Mouse (Mus musculus) liver, embryonic 16.5 days (tissue): Measurements from ENCODE around the gene Ank2. TPM values are rescaled to one million over a fixed set of nuclear protein-coding genes. Genes with fewer than 3 reads are reported as not detected.
A peak's percentile ranks its signal among the peaks of the same experiment; 100 is the strongest.

Source experiments
- ATAC-seq: fragments of 200-750 bp; cut with Nextera tagmentation; 2 replicates; pipeline ENCODE4 v1.8.0; 2017; ENCODE audit warnings: low read depth, mild to moderate bottlenecking, moderate number of reproducible peaks, moderate library complexity
- H3K27ac ChIP-seq: fragments of 300-500 bp; sonication (generic); 2 replicates; pipeline ENCODE4 v1.5.1; 2014; ENCODE audit warnings: mild to moderate bottlenecking, low read length
- H3K27me3 ChIP-seq: fragments of 300-500 bp; sonication (generic); 2 replicates; pipeline ENCODE4 v1.6.1; 2014; ENCODE audit warnings: low read depth, low read length, mixed read lengths; ENCODE audit not compliant: control insufficient read depth, insufficient read depth
- H3K36me3 ChIP-seq: fragments of 300-500 bp; sonication (generic); 2 replicates; pipeline ENCODE4 v1.6.1; 2014; ENCODE audit warnings: mild to moderate bottlenecking; ENCODE audit not compliant: control insufficient read depth, insufficient read depth
- H3K4me1 ChIP-seq: fragments of 300-500 bp; sonication (generic); 2 replicates; pipeline ENCODE4 v1.6.1; 2014; ENCODE audit warnings: low read depth, low read length, mixed read lengths; ENCODE audit not compliant: control insufficient read depth
- H3K4me2 ChIP-seq: fragments of 300-500 bp; sonication (generic); 2 replicates; pipeline ENCODE4 v1.6.1; 2014; ENCODE audit warnings: low read depth, low read length, mixed read lengths
- H3K4me3 ChIP-seq: fragments of 300-500 bp; sonication (generic); 2 replicates; pipeline ENCODE4 v1.5.1; 2014; ENCODE audit warnings: low read depth, mild to moderate bottlenecking, low read length
- H3K9ac ChIP-seq: fragments of 300-500 bp; sonication (generic); 2 replicates; pipeline ENCODE4 v1.6.1; 2014; ENCODE audit warnings: low read depth, low read length
- H3K9me3 ChIP-seq: fragments of 300-500 bp; sonication (generic); replicated peaks from 2 replicates; pipeline ENCODE4 v1.6.1; 2016; ENCODE audit warnings: low read length; ENCODE audit not compliant: control insufficient read depth
- WGBS: fragments of 180-500 bp; shearing (Covaris S2); extraction: QIAGEN DNeasy Blood & Tissue Kit; methylation state at CpG from one replicate; pipeline ENCODE4 v1.1.7; 2014; ENCODE audit not compliant: insufficient replicate concordance; 5-methylcytosine and 5-hydroxymethylcytosine counted together
- polyA plus RNA-seq: library from polyadenylated mRNA; unstranded; fragments of >200 nt; fragmentation: Nextera tagmentation; extraction: Ambion mirVana; gene quantifications from 2 replicates; pipeline ENCODE4 v1.2.1, GENCODE M21; 2015

Ank2 gene
- polyA plus RNA-seq, 1 experiment from 2014 or later = 10.4 TPM

- no peak overlapping the region for H3K4me3 ChIP-seq
- no peak for ATAC-seq
- H3K4me2 ChIP-seq = no peak overlapping the region
- 35% methylated on average over 10 of the region's 10 CpGs for WGBS
- no peaks in the 10 kb centered on the region for H3K36me3 ChIP-seq
- H3K9ac ChIP-seq = no peak overlapping the region
- no peaks in the 10 kb centered on the region for H3K9me3 ChIP-seq
- no peak overlapping the region for H3K27ac ChIP-seq
- H3K27me3 ChIP-seq = no peaks in the 10 kb centered on the region
- H3K4me1 ChIP-seq = no peaks in the 10 kb centered on the region
Observed at GRCm38 (mm10) chr3:127243928-127244642, 255.1 kb downstream of the Ank2 start.

DNA sequence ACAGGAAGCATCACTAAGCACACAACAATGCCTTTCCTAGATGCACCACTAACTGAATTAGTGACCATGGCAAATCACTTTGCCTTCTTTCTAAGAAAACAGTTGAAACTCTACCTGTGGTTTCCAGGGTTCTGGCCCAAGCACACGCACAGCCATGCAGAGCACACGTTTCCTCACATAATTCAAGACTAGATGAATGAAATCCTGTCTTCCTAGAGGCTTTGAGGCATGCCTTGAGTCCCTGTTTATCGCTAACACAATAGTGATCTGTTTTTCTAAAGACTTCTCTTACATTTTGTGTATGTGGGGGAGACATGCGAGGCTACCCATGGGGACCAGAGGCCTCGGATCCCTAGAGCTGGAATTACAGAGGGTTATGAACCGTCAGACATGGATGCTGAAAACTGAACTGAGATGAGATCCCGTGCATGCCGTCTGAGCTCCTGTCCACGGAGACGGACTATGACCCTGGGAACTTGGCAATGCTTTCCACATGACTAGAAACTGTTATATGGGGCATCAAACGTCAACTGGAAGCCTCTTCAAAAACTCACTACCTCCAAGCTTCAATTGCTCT is 256.8 kb downstream of the Ank2 start:
- no peak for ATAC-seq
- WGBS = 67% methylated on average over 11 of the region's 11 CpGs

GRCm38 (mm10) chr3:127235271-127235670 is 263.9 kb downstream of the Ank2 start:
- Histone ChIP-seq H3K9me3 (no peaks in the 10 kb centered on the region), H3K27me3 (no peaks in the 10 kb centered on the region), H3K9ac (no peak overlapping the region), H3K4me2 (no peak overlapping the region), H3K36me3 (no peaks in the 10 kb centered on the region), H3K27ac (no peak overlapping the region), H3K4me3 (no peak overlapping the region), H3K4me1 (no peaks in the 10 kb centered on the region)
- WGBS = 70% methylated on average over 5 of the region's 5 CpGs
- no peak for ATAC-seq

More for the DNA sequence above, 256.8 kb downstream of the Ank2 start:
- Histone ChIP-seq H3K27me3 (no peaks in the 10 kb centered on the region), H3K4me1 (no peaks in the 10 kb centered on the region), H3K27ac (no peak overlapping the region), H3K4me2 (no peak overlapping the region), H3K9me3 (no peaks in the 10 kb centered on the region), H3K4me3 (no peak overlapping the region), H3K9ac (no peak overlapping the region), H3K36me3 (no peaks in the 10 kb centered on the region)

GRCm38 (mm10) chr3:127225799-127226730 is 273.1 kb downstream of the Ank2 start:
- peak overlapping the region; percentile 32 for H3K4me2 ChIP-seq
- no peak for ATAC-seq
- no peak overlapping the region for H3K4me3 ChIP-seq
- H3K9me3 ChIP-seq = no peaks in the 10 kb centered on the region
- no peaks in the 10 kb centered on the region for H3K4me1 ChIP-seq
- WGBS = 5% methylated on average over 26 of the region's 26 CpGs
- peaks cover 2% of the 10 kb centered on the region; the same call in 1 of the 2 replicates for H3K27me3 ChIP-seq
- H3K36me3 ChIP-seq = no peaks in the 10 kb centered on the region
- no peak overlapping the region for H3K27ac ChIP-seq
- no peak overlapping the region for H3K9ac ChIP-seq

DNA sequence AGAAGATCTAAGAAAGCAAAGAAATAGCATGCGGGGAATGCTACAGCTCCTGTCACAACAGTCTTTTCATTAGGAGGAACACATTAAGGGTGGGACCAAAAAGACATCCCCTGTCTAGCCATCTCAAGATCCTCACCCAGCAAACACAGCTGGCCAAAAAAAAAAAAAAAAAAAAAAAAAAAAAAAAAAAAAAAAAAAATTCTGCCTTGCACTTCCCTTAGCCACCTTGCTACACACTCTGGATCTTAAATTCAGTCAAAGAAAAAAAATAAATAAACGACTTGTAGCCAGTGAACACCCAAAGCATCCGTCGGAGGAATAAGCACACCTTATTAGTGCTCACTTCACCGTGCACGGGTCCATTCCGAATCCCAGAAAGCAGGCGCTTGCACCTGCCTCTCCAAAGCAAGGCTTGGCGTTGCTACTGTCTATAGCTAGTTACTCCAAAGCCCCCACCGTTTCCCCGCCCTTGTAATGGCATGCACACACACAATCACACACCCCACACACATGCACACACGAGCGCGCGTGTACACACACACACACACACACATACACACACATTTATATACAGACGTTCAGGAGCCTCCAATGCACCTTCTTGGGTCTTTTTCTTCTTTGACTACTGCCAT is 273.9 kb downstream of the Ank2 start:
- 0 out of 2 replicates have a peak overlapping the region, but pooled peaks have one; percentile 20 for H3K4me2 ChIP-seq
- H3K9ac ChIP-seq = no peak overlapping the region
- peaks cover 2% of the 10 kb centered on the region; the same call in 1 of the 2 replicates for H3K27me3 ChIP-seq
- H3K4me1 ChIP-seq = no peaks in the 10 kb centered on the region
- no peak for ATAC-seq
- H3K4me3 ChIP-seq = no peak overlapping the region
- WGBS = 14% methylated on average over 16 of the region's 16 CpGs
- no peaks in the 10 kb centered on the region for H3K9me3 ChIP-seq
- no peak overlapping the region for H3K27ac ChIP-seq
- H3K36me3 ChIP-seq = no peaks in the 10 kb centered on the region

- H3K9me3 ChIP-seq = no peaks in the 10 kb centered on the region
- peaks cover 2% of the 10 kb centered on the region; the same call in 1 of the 2 replicates for H3K27me3 ChIP-seq
- no peaks in the 10 kb centered on the region for H3K36me3 ChIP-seq
- H3K4me3 ChIP-seq = no peak overlapping the region
- H3K4me1 ChIP-seq = no peaks in the 10 kb centered on the region
- H3K4me2 ChIP-seq = no peak overlapping the region
- H3K9ac ChIP-seq = no peak overlapping the region
- 52% methylated on average over 13 of the region's 13 CpGs for WGBS
- H3K27ac ChIP-seq = no peak overlapping the region
- ATAC-seq = no peak
Observed at GRCm38 (mm10) chr3:127224315-127225166, 274.6 kb downstream of the Ank2 start.

GRCm38 (mm10) chr3:127222086-127222485 is 277.1 kb downstream of the Ank2 start:
- Histone ChIP-seq H3K36me3 (no peaks in the 10 kb centered on the region), H3K4me2 (no peak overlapping the region), H3K27ac (no peak overlapping the region), H3K9me3 (no peaks in the 10 kb centered on the region), H3K9ac (no peak overlapping the region), H3K4me3 (no peak overlapping the region), H3K4me1 (no peaks in the 10 kb centered on the region), H3K27me3 (peaks cover 2% of the 10 kb centered on the region; the same call in 1 of the 2 replicates)
- ATAC-seq = no peak
- WGBS = 59% methylated on average over 2 of the region's 2 CpGs

GRCm38 (mm10) chr3:127220859-127221258 is 278.3 kb downstream of the Ank2 start:
- ATAC-seq = no peak
- Histone ChIP-seq H3K27me3 (peaks cover 2% of the 10 kb centered on the region; the same call in 1 of the 2 replicates), H3K4me1 (no peaks in the 10 kb centered on the region), H3K36me3 (no peaks in the 10 kb centered on the region), H3K4me2 (no peak overlapping the region), H3K4me3 (no peak overlapping the region), H3K9ac (no peak overlapping the region), H3K27ac (no peak overlapping the region), H3K9me3 (no peaks in the 10 kb centered on the region)
- 63% methylated on average over 9 of the region's 9 CpGs for WGBS
